Mouse (Mus musculus) bone marrow macrophage, adult 2 months (primary cell): ENCODE data around the gene Spsb3.

Experiments
- CTCF ChIP-seq: IDR thresholded peaks from 2 replicates; pipeline ENCODE4 v1.5.1; 2012; ENCODE audit warnings: low read depth, mild to moderate bottlenecking, low read length, moderate library complexity
- POLR2A ChIP-seq: IDR thresholded peaks from 2 replicates; pipeline ENCODE4 v1.6.1; 2012; ENCODE audit warnings: mild to moderate bottlenecking, low read depth, low read length, borderline replicate concordance

DNA sequence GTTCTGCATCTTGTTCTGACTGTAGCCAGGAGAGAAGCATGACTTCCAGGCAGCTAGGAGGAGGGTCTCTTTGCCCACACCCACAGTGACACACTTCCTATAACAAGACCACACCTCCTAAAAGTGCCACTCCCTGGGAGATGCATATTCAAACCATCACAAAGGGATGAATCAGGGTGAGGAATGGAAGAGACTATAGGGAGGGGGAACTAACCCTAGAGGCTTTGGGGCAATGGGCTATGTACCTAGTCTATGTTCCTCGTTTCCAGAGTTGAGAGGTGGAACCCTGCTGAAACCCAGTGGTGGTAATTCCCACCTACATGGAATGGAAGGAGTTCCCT is 12.1 kb upstream of the Spsb3 start:
- TF ChIP-seq POLR2A, result no peak
- TF ChIP-seq CTCF, result no peak
